Mouse (Mus musculus) gastrocnemius, postnatal 10 days (tissue): ENCODE measurements at regions not wholly inside any gene's neighbourhood (a gene's known extent, or its start where the extent isn't known, plus 50 kb on each side); places are given as distances from the start of the nearest gene placed in this dataset.

ENCODE experiments used
- DNase-seq: peaks from one replicate; pipeline ENCODE4 v3.0.0; 2021; ENCODE audit warnings: mixed read lengths

DNA sequence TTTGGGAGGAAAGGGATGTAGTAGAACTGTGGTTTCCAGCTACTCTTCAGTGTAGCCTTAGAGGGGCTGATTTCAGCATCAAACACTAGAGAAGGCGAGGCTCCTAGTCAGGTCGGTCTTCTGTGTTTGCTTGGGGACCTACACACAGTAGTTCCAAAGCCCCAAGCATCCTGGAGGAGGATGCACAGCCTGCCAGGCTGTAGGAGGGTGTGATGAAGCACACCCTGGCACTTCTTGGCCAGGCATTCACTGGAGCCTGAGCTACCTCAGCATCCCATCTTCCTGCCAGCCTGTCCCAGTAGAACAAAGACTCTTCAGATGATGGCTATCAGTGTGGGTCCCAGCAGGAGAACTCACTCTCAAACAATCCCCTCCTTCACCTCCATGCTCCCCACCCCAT, 233.4 kb upstream of the Tbx18 start:
- no peak for DNase-seq

DNA sequence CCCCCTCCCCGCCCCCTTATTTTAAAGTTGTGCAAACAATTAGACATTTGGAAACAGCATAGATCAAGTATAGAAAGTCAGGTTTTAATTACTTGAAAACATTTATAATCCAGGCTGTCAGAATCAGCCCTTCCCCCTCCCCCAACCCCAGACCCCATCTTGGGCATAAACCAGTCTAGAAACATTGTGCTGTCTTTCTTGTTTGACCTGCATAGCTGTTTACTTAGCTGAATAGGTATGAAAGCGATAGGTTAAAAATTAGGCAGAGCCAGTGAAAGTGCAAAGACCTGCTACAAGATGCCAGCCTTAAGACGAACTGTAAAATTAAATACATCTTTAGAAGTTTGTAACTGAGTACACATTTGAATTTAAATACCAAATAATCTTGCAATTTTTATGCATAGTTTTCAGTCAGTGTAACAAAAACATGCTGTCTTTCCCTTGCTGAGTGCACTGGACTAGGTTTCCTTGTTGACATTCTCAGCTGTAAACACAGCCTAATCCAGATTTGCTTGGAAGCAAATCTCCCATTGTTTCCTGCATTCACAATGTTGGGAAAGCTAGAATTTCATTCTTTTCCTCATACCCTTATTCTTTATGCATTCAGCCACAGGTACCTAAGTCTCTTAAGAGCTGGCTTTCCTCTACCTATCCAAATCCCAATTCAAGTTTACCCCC, 234.2 kb upstream of the Tbx18 start:
- DNase-seq: no peak

DNA sequence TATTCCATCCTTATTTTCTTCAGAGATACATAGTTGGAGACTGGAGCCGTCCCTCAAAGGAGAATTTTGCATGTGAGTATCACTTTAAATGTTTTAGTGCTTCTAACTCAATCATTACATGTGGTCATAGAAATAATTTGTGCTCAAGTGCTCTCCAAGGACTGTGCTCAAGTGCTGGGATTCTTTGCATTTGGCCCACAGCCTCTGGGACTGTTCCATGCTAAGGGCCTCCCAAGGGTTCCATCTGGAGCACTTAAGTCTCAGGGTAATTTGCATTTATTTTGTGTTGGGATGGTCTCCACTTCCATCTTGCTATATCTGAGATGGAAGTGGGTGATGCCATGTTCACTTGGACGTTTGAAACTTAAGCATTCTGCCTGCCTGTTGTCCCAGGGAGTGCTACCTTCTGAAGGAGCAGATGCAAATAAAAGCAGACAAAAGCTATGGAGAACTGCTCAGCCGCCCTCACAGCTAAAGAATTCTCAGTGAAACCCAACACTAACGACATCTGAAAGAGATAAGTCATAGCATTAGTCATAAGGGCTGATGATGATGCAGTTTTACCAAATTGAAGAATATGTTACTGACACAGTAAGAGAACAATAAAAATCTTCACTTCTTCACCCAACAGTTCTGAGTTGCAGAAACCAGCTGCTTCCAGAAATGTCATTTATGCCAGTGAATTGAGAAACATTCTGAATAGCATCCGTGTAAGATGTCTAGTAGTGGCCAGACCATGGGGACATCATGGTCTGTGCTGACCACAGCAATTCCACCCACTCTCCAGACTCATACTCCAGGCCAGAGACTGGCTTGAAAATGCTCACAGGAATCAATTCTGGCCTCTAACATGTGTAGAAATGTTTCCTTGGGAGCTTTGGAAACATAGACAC, 237.4 kb upstream of the Tbx18 start:
- DNase-seq: peak; percentile 20

DNA sequence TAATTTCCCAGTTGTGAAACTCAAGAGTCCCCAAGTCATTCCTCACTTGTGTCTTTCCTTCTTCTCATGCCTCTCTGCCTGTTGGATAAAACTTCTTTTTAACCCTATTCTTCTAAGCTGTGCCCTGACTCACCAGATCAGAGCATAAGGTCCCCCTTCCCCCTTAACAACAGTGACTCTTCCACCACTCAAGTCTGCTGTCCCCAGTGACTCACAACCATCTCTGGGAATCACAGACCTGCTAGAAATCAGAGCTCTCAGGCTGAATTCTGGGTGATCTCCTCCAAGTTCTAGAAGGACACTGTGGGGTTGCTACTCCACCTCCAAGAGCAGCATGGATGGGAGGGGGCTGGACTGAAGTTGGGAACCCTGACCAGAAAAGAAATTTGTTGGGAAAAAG, 239.5 kb upstream of the Tbx18 start:
- DNase-seq: no peak

DNA sequence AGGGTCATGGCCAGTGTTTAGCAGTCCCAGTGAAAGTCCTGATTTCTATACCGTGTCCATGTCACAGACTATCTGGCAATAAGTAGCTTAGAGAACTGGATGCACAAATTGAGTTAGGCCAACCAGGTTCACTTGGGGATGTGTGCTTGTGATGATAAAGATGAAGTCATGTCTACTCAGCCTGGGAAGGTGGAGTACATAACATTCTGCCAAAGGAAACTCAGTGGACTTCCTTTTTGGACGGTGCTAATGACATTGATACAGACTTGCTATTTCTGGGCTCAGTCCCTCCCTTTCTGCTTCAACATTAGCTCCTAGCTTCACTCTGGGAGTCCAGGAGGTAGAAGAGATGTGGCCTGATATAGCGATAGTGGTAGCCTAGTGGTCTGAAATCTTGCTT, 240.7 kb upstream of the Tbx18 start:
- DNase-seq: no peak

DNA sequence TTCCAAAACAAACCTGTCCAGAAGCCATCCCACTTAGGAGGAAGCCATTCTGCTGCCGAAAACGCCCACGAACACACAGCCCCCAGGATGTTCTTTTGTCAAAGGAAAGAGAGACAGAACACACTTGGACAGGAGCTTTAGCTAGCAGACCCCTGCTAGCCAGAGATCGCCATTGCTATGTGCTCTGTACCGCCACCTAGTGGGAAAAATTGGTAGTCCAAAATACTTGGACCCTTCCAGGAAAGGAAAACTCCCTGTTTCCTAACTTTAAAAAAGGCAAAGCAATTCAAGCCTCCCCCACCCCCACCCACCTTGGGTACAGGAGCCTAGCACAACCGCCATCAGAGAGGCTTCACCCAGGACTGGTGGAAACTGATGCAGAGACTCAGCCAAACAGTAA, 242.5 kb upstream of the Tbx18 start:
- peak; percentile 37 for DNase-seq

DNA sequence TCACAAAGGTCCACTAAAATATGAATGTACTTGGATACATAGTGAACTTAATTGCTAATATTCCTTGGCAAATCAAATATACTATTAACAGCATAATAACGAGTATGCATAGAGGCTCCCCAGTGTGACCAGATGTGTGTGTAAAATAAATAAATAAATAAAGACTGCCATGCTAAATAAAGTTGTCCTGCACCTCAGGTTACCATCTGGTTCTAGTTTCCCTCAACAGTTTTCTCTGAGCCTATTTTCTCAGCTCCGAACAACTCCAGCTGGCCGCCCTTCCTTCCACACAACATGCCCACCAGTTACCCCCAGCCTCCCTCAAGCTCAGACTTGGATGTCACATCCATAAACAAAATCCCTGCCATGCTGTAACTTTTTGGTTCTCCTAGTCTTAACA, 253.8 kb upstream of the Tbx18 start:
- DNase-seq: no peak

DNA sequence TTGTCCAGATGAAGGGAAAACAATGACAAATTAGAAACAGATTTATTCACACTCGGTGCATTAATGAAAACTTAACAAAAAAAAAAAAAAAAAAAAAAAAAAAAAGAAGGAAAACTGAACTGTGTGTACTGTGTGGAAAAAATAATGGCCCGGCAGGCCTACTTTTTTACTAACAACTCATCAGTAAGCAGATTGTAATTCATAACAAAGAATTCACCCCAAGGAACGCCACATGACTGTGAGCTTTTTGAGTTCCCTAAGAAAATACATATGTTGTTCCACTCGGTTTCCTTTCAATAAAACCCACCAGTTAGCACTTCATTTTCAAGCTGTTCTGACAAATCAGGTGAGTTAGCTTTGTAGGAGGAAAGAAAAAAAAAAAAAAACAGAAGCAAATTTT, 254.4 kb upstream of the Tbx18 start:
- DNase-seq: no peak

DNA sequence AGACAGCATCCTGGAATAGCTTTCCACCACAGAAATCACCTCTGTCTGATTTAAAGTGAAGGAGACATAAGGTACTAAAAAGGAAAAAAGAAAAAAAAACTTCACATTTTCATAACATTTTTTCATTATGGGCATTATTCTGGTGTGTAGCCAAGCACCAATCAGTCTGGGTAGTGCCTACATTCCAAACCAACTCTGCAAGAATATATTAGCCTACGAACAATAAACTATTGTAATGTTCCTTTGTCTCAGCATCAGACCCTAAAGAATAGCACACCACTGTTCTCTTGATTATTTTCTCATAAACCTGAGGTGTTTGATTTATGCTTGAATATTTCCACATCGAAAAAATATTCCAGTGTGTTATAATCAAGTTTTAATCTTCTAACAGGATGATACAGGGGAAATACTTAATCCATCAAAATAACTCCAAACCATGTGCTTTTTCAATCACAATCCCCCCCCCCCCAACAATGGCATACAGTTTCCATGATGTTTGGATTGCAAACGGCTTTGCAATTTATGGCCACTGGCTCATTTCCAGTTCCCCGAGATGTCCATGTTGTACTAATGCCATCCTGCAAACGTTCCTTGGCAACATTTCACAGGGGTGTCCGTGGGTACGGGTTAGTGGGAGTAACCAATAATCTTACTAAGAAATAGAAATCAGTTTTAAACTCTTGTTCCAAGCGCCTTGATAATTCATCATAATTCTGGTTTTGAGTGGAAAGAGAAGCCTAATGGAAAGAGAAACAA, 275.1 kb upstream of the Tbx18 start:
- no peak for DNase-seq

DNA sequence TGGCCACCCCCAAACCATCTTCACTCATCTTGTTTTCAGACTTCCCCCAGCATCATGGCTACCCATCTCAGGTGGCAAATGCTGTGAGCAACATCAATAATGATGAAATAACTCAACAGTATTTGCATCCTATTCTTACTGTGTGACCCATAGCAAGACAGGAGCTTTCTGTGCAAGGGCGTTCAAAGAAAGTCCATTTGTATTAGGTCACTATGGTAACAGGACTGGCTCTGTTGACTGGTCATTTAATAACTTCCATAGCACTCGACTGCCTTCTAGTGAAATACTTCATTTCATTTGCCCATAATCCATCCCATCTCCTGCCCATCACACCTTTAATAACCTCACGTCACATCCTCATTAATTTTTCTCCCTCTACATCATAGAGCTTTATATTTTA, 292.7 kb upstream of the Tbx18 start:
- no peak for DNase-seq

DNA sequence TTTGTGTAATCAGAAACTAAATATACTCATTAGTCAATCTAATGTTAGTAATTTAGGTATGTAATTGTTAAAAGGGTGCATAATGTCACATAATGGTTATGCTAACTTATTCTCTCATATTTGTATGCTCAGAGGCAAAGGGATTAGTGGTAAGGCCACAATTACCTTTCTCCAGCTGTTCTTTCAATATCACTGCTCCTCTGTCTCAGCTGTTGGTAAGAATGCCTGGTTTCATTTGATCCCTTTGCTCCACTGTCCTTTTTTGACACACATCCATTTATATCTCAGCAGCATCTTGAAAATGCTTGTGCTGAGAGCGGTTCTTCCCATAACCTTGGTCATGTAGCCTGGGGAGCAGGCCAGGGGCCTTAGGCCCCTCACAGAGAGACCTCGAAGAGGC, 294.9 kb upstream of the Tbx18 start:
- DNase-seq: no peak

DNA sequence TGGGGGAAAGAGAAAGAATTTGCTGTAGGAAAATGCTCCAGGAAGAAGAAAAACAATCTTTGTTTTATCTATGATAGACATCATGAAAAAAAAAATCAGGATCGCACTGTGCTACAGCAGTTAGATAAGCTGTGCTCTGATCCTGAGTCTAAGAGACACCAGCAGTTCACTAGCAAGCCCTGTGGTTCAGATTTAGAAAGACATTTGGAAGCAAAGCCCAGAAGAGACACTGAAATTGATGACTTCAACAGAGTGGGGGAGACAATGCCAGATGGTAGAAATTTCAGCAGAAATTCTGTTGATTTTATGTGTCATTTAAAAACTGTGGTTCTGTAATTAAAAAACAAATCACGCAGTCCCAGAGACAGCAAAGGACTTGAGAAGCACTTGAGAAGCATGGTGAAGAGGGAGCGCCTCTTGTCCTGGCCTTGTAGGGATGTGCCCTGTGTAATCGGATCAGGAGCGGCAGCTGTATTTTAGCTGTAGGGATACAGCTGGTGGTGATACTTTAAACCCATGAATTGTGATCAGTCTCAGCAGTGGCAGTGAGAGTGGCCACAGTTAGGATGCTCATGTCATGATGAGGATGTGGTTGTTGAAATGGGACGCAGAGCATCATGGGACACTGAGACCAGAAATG, 296.4 kb upstream of the Nt5e start:
- no peak for DNase-seq

DNA sequence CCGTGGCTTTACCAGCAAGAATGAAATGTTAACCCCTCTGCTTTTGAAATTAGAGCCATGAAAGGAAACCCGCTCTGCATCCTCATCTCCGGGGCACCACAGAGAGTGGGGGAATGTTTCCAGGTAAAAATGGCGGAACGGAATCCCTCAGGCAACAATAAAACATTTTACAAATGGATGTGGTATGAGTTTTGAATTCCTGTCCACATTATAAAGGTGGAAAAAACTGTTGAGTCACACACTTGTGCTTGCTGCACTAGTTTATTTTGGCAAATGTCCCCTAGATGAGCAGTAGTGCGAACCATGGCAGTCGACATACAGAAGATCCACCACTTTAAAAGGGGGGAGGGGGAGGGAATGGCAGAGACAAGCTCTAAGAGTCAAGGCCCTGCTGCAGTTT, 289.4 kb upstream of the Nt5e start:
- no peak for DNase-seq

DNA sequence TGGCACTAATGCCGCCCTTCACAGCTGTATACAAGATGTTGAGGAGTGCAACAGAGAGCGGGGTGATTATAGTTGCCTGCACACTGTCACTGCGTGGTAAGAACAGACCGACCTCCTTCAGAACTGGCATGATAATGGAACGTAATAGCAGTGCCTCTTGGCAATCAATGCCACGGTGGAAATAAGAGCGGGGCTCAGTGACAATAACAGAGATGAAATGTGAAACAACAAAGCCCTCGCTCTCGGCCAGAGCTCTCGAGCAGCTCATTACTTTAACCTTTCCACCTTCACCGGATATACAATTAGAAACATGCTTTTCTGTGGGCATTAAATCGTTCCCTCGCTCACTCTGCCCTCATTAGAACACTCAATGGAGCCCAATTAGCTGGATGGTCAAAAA, 277.7 kb upstream of the Nt5e start:
- DNase-seq: no peak

DNA sequence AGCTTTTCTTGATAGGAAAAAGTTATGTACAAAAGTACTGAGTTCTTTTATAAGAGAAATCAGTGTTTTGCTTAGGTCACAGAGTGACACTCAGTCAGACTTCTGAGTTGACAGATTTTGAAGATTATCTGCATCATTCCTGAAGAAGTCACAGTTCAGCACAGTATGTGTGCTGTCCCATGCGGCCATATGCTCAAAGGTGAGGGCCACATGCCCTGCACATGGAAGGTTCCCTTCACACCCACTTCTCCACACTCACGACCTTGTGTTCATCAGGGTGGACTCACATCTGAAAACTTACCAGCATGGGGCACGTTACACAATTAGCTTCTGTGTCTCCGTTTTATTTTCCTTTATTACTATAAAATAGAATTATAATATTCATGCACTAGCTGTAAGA, 277.2 kb upstream of the Nt5e start:
- no peak for DNase-seq

DNA sequence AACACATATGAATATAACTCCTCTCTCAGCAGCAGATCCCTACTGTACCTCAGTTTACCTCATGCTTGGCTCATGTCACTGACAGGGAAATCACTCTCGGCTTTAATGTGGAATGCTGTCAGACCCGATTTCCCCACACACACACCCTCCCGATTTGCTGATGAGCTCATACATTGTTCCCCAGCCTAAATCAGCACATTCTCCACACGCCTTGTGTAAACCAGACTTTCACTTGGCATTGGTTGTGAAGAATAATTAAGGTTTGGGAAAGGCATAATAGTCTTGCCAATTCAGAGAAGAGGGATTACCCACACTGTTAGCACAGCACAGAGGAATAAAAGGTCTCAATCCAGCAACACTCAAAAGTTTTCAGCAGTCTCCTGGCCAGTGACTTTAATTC, 268.4 kb upstream of the Nt5e start:
- no peak for DNase-seq

DNA sequence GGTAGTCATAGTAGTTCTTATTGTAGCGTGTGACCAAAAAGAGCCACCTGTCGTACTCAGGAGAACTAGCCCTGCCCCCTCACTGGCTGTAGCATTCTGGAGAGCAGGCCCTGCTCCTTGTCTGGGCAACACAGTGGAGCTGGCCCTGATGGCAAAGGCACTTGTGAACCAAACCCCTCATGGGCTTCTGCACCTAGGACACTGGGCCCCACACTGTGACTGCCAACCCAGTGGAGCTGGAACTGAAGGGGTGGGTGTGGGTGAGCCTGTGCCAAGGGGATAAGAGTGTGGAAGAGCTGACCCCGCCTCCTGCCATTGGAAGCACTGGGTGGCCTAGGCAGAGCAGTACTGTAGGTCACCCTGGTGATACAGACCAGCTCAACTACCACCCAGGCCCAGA, 268.0 kb upstream of the Nt5e start:
- no peak for DNase-seq

DNA sequence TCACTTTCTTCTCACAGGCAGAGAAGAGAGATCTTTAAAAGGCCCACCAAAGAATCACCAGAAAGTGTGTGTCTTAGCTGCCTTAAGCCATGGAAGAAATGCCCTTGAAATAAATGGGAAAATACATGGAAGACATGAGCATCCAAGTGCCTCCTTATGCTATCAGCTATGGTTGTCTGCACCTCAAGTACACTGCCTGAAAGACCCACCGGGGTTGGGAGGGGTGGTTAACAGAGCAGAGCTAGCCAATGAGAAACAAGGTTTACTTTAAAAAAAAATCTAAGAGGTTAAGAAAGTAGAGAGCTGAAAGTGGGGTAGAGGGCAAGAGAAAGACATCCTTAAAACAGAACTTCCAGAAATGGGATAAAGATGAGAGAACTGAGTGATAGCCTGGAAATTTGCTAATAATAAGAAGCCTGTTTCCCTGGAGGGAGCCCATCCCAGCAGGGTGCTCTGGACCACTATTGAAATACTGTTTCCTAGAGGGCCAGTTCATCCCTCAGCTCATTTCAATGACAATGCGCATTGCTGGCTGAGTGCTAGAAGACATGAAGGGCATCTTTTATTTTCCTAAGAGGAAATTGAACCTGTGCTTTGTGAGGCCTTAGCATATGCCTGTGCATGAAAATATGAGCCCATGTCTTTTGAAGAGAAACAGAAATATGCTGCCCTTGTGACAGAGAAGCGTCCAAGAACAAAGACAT, 262.9 kb upstream of the Nt5e start:
- no peak for DNase-seq

DNA sequence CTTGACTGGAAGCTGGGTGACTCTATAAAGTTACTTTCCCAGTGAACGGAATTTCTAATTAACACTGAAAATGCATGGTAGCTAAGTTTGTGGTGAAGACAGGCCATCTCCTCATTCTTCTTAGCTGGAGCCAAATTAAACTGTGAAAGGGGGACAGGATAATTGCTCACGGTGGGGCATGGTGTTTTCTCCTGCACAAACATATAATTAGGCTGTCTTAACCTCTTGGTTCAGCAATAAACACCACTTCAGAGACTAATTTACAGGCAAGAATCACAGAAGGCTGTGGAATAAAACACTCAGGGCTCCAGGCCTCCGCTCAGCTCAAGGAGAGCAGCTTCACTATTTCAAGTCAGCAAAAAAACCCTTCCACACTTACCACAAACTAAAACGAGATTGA, 261.9 kb upstream of the Nt5e start:
- no peak for DNase-seq

DNA sequence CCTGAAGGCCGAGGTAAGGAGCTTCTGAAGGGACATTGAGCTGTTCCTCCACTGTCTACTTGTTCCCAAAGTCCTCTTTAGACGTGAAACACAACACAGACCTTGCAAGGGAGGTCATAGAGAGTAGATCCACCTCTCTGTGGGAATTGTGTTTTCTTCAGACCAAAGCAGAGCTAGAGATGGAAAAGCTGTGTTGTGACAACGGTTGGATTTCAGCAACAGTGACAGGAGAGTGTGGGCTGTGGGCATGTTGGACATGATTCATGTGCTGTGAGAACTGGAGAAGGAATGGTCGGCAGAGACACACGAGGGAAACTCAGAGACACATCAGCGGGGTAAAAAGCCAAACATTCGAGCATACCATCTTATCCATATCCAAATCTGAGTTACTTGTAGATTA, 261.2 kb upstream of the Nt5e start:
- no peak for DNase-seq

DNA sequence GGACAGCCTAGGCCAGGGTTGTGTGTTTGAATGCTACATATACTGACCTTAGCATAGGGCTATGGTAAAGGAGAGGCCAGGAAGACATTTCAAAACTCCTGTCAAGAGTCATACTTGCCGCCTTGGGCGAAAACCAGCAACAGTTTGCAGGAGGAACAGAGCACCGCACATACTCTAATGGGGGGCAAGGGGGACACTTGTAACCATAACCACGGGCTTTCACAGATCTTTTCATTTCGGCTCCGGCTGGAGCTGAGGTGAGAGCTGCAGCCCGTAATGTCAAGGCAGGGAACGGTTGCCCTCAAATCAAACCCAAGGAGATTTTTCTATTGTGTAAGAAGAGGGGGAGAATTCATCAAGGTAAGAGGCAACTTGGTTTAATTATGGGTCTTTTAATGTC, 258.7 kb upstream of the Nt5e start:
- DNase-seq: no peak

DNA sequence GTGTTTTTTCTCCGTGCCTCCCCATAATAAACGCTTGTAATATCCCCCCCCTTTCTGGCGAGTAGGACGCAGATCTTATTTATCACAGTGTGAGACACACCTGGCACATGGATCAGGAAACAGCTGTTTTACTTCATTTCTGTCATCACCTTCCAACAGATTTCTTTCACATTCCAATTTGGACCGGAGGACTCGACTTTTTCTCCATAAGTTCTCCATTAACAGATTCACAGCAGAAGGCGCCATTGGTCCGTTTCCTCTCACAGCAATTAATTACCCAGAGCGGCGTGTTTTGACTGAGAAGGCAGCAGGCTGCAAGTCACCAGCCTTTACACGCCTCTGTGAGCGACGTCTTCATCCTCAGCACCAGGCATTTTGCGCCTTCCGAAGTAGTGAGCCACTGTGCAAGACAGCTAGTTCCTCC, 258.1 kb upstream of the Nt5e start:
- DNase-seq: no peak
